Mouse (Mus musculus): ENCODE measurements at regions not wholly inside any gene's neighbourhood (a gene's known extent, or its start where the extent isn't known, plus 50 kb on each side); places are given as distances from the start of the nearest gene placed in this dataset.

DNA sequence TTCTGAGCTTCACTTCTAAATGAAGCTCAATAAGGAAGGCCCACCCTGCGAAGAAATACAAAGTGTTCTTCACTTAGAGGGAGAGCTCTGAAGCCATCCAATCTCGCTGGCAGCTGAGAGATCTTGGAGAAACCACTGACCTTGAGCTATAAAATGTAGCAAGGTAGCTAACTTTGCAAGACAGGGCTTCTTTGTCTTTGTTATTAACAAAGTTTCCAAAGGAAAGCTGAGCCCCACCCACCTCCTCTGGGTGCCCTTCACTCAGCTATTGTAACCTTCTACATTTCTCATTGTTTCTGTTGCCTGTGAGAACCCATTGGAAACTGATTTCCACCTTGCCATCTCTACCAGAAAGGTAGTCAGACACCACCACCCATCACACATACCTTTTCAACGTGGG is 57.2 kb upstream of the Usp9x start:
- DNase-seq: no peak

DNA sequence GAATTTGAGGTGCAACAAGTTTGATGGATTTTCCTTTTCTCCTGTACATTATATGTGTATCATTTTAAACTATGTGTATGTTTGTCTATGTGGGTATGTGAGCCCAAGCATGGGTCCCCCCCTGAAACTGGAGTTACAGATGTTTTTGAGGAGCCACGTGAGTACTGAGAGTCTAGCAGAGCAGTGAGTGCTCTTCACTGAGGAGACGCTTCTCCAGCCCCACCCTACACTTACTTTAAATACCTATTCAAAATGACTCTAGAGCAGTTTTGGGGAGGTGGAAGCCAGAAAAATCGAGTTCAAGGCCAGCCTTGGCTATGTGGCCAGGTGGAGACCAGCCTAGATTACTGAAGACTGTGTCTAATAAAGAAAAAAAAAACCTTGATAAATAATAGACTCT is 58.2 kb upstream of the Usp9x start:
- no peak for DNase-seq

DNA sequence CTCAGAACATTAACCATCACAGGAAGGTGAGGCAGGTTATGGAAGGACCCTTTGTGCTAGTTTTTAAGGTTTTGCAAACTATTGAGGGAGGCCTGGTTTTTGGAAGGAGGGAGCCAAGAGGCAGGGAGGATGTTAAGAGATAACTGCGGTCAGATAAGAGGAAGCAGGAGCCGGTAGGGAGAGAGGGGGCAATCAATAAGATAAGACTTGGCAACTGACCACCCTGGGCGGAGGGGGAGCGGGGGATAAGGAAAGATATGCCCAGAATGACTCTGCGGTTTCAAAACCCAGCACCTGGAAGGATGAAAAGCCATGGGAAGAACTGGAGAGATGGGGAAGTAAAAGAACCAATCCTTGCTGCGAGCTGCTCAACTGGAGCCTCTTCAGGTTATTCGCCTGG is 80.5 kb upstream of the Usp9x start:
- DNase-seq: no peak

DNA sequence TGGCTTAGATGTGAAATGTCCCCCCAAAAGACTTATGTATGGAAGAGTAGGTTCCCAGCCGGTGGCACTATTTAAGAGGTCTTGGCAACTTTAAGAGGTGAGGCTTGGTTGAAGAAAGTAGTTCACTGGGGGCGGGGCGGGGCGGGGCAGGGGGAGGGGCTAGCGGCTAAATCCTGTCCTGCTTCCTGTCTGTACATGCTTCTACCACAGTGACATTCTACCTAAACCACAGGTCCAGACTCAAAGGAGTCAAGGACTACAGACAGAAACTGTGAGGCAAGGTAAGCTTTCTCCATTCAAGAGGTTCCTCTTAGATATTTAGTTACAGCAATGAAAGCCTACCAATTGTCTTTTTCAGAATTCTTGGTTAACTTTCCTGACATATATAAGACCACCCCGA is 93.6 kb upstream of the Usp9x start:
- peak; percentile 11 for DNase-seq

- peak; percentile 11 for DNase-seq
Observed at GRCm38 (mm10) chrX:12968979-12969746, 102.1 kb upstream of the Usp9x start.

DNA sequence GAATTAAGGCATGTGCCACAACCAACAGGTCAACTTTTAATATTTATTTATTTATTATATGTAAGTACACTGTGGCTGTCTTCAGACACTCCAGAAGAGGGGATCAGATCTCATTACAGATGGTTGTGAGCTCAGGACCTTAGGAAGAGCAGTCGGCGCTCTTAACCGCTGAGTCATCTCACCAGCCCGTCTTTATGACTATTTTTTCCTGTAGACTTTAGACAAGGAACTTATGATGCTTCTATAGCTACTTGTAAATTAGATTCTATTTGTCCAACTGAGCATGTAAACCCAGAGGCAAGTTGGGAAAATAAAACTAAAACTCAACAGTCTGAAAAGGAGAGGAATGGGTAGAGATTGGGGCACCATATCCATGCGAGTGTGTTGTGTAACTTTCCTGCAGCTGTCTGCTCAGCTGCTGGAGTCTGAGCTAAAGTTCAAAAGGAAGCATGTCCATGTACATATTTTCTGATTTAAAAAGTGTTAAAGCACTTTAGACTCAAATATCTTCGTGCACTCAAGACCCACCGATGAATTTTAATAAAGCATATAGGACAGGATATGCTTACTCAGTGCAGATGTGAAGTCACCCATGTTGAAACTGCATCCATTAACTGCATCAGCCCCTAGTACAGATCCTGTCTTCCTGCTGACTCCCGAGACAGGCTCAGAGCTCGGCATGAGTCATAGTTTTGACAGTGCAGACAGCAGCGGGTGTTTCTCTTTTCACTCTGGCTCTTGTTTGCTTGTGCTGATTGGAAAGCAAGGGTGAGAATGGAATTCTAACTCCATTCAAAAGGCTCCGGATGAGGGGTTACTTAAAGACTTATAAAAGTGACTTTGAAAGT is 111.6 kb upstream of the Usp9x start:
- no peak for DNase-seq

- DNase-seq: no peak
Observed at GRCm38 (mm10) chrX:12958873-12959272, 112.4 kb upstream of the Usp9x start.

DNA sequence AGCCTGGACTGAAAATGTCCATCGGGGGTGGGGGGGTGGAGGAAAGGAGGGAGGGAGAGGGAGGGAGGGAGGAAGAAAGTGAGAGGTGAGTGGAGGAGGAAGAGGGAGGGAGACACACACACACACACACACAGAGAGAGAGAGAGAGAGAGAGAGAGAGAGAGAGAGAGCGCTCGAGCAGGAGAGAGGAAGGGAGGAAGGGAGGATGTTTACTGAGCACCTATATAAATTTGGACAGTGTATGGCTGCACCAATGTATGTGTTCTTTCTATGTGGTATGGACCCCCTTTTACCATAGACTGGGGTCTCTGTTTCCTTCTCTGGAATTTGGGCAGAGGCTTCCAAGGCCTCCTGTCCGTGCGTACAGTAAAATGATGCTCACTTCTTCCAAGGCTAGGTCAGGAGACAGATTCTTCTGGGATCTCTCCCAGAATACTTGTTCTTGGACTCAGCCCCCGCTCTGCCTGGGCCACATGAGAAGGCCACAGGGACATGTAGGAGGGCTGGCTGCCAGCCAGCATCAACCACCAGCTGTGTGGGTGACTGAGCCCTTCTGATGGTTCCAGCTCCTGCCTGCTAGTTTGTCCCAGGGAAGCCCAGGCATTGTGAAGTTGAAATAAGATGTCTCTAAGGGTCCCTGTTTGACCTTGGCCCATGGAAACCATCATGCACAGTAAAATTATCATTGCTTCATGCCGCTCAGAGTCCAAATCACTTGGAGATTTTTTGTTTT is 120.2 kb upstream of the Usp9x start:
- DNase-seq: no peak

DNA sequence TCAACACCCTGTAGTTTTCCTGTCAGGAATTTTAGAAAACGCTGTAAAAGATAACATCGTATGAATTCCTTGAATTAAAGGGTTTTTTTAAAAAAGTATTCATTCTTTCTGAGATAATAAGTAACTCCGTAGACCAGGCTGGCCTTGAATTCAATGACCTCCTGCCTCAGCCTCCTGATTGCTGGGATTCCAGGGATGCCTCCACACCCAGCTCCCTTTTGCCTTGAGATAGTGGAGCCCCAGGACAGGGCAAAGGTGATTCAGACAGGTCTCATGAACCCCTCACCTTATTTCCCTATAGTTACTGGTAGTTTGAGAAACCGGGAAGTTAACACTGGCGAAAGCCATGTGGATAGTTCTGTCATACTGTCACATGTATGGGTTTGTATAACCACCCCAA is 128.8 kb upstream of the Usp9x start:
- DNase-seq: no peak

- peak; percentile 51 for DNase-seq
Observed at GRCm38 (mm10) chrX:12936406-12937172, 134.7 kb upstream of the Usp9x start.

GRCm38 (mm10) chrX:12933294-12933807 is 137.9 kb upstream of the Usp9x start:
- no peak for DNase-seq

GRCm38 (mm10) chrX:12930242-12930641 is 141.1 kb upstream of the Usp9x start:
- DNase-seq: no peak

DNA sequence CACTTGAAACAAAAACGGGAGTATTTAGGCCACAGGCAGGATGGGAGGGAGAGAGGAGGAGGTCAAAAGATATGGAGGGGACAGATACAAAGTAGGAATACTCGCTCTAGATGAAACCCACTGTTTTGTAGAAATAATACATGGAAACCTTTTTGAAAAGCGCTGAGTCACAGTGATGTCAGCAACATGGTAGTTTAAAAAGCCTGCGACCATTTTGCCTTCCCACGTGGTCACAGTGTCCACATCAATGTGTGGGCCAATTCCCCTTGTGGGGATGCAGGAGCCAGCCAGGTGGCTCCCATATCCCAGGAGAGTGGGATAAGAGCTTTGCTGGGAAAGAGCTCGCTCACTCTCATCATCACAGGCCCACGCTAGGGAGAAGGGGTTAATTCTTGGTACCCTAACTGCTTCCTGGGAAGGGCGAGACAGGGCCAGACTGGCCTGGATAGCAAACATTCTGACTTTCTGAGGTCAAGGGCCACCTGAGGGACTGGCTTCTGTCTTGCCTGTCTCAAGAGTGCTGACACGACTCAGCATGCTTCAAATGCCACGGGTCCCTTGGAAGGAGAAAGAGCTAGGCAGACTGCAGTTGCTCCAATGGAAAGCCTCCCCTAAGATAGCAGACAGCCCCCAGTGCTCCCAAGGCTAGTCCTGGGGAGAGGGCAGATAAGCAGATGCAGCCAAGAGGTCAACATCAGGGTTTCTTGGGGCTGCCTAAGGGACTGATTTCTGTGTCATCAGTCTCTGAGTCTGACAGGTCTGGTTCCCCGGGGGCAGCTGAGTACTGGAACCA is 143.3 kb upstream of the Usp9x start:
- no peak for DNase-seq

DNA sequence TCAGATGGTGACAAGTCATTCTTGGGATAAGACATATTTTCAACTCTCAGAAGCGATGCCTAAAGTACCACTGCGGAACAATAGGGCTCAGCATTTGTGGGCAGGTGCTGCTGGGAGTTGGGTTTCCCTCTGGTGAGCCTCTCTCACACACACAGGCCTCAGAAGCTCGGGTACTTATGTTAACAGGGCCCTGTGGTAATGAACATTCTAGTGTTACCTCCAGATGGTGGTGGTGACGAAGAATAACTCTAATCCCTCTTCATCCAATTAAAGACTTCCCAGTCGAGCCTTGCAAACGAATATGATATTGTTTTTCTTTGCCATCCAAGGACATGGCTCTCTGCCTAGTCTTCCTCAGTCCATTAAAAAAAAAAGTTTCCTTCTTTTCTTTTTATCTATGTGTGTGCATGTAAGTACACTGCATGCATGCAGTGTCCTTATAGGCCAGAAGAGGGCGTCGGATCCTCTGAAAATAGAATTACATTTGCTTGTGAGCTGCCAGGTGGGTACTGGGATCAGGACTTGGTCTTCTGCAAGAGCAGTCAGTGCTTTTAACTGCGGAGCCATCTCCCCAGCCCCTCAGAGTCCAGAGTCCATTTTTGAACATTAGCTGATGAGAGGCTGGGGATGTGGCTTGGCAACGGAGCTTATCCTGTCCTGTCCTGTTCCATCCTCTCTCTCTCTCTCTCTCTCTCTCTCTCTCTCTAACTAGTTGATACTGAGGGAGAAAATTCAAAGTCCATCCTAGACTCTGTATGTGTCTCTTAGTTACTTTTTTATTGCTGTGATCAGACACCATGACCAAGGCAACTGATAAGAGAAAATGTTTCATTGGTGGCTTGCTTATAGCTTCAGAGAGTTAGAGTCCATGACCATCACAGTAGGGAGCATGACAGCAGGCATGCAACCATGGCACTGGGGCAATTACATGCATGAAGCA is 146.3 kb upstream of the Usp9x start:
- no peak for DNase-seq

- no peak for DNase-seq
Observed at GRCm38 (mm10) chrX:12919576-12919975, 151.7 kb upstream of the Usp9x start.

DNA sequence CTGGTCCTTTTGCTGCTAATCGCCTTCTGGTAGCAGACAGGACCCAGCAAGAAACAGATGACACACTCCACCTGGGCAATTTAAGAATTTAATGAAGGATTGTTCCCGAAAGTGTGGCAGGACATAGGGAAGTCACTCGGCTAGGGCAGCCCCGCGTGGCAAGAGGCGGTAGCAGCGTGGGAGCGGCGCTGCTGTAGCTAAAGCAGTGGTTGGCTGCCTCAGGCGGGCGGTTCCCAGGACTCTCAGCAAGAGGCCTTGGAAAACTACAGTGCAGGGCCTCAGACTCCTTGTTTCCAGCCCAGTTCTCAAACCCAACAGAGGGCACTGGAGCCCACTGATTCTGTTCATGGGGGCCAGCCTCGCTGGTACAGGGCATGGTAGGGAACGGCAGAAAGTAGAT is 154.2 kb upstream of the Usp9x start:
- no peak for DNase-seq

DNA sequence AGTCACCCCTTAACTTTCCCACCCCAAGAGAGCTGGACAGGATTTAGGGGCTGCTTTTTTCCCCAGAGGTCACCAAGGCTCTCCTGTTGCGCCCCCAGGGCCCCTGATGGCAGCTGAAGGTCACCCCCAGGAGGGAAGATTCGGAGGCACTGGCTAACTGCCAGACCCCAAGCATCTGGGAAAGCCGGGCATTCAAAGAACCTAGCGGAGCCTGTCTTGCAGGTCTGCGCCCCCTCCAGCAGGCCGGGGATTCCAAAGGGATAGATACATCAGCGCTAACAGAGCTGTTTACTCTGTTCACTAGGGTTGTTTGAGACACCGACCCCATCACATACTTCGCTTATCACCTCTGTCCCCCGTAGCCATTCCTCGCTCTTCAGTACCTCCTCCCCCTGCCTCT is 154.6 kb upstream of the Usp9x start:
- DNase-seq: no peak

DNA sequence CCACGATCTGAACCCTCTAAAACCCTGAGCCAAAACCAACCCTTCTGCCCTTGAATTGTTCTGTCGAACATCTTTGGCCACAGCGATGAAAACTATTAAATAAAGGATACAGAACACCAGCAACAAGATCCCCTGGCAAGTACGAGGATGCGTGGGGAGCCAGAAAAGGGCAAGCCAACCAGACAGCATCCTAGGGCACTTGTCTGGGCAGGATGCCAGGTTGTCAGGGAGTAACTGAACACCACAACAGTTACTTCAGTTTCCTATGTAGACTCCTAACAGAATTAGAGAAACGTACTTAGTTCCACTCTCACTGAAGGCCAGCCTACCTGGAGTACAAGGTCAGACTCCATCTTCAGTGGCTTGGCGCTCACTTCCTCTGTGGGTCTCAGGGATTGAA is 138.4 kb upstream of the Med14 start:
- no peak for DNase-seq

DNA sequence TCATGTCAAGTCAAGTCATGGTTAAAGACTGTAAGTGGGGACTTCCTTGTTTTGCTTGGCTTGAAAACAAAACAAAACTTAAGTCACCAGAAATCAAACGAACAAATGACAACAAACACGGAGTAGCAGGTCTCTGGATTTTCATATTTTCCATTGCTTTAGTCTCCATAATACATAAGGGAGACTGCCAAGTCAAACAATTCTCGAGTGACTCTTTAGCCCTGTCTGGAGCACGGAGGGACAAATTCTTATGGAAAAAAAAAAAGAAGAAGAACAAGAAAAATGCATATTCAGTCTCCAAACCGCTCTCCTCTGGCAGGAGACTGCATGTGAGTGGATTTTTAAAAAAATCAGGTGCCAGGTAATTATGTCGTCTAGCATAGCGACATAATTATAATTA is 129.6 kb upstream of the Med14 start:
- no peak for DNase-seq

- no peak for DNase-seq
Observed at GRCm38 (mm10) chrX:12889482-12889808, 127.6 kb upstream of the Med14 start.
